In the genomic region with DNA sequence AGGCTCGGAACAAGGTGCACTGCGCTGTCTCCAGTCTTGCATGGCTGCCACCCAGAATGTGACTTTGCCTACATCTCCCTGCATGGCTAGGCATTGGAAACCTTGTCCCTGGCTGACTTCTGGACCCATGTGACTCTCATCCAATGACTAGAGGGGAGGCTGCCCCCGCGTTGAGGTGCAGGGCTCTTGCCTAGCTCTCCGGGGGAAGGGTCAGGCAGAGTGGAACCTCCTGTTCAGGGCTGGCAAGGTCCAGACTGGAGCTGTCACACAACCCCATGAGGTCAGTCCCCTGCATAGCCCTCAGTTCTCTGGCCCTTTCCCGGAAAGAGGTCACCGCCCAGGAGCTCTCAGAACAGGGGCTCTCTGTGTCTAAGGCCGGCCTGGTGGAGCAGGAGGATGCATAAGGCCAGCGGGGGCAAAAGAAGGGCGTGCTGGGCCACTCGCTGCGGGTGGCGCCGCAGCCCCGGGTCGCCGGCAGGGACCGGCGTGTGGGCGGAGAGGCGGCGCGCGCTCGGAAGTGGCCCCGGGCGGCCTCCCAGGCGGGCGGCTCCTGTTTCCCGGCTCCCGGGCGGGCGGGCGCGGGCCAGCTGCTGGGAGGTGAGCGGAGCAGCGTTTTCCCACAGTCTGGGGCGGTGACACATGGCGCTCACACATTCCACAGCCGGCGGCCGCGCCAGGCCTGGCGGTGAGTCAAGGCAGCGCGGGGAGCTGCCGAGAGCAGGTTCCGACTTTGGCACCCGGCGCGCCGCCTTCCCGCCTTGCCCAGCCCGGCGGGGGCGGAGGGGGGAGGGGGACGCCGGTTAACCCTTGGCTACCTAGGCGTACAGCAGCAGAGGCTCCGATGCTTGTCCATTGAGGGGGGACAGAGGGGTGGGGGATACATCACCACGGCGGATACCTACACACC, we compare ENCODE assay signal across 8 mouse cellular contexts. TPM values are rescaled to one million over a fixed set of nuclear protein-coding genes. Genes with fewer than 3 reads are reported as not detected.
DNase-seq lines count a peak whose midpoint lies in the region; ATAC-seq lines count a peak whose summit lies in the region.

No protein-coding gene starts in this region.

- intact Hi-C loops in left cerebral cortex, postnatal 14 days (cut with DNase I) = loop anchor here (2.0 to 5.0 kb wide), 2 partner anchors 56 to 171 kb away; partner anchors contain the start of gene Hes1

- peak; percentile 51 for ATAC-seq in common myeloid progenitor, adult 5-6 weeks (replicated peaks; ENCODE audit: low read depth, poor library complexity, severe bottlenecking)

- DNase-seq in T-cell, adult 2 months (ENCODE audit: low spot score) = peak; percentile 20
- peak; percentile 95 for DNase-seq in gastrocnemius, postnatal 10 days
- DNase-seq in induced T-regulatory cell, adult 2 months (ENCODE audit: low read depth) = peak; percentile 50
- peak; percentile 82 to 88 for DNase-seq in left cerebral cortex, postnatal 14 days (ENCODE audit: low spot score in 2 of 2)
- peak; percentile 93 for DNase-seq in mesoderm, embryonic 11.5 days (ENCODE audit: low read depth, low spot score)
- DNase-seq in skeletal muscle tissue, adult 2 months (ENCODE audit: low read depth, low spot score) = peak; percentile 94
- DNase-seq in c-Kit-positive CD71-positive TER-119-positive erythroid progenitor cells, embryonic 14.5 days (ENCODE audit: low spot score) = no peak

RNA-seq across cellular contexts. Expression of gene Hes1, which starts 55.5 kb away (rescaled TPM):
- total RNA-seq in common myeloid progenitor, adult 5-6 weeks (2017) = 0.05 and 0.58 TPM in 2 replicates
- total RNA-seq in gastrocnemius, postnatal 10 days (2021) = 10 to 100 TPM; 19.1 to 24.6 TPM
- total RNA-seq in left cerebral cortex, postnatal 14 days (2021) = 10 to 100 TPM; 13.5 to 18.3 TPM
